Mouse (Mus musculus) midbrain, postnatal 0 days (tissue): ENCODE results near the gene Magi2. TPM values are rescaled to one million over a fixed set of nuclear protein-coding genes. Genes with fewer than 3 reads are reported as not detected.

Experiments used
- ATAC-seq: fragments of 200-750 bp; cut with Nextera tagmentation; 2 replicates; pipeline ENCODE4 v1.8.0; 2017; ENCODE audit warnings: moderate number of reproducible peaks, mild to moderate bottlenecking, moderate TSS enrichment, moderate library complexity; ENCODE audit not compliant: low FRiP score
- DNase-seq: peaks from one replicate; pipeline ENCODE4 v3.0.0-alpha.2; 2015; ENCODE audit warnings: low spot score
- H3K27ac ChIP-seq: fragments of 300-500 bp; sonication (generic); 2 replicates; pipeline ENCODE4 v1.5.1; 2014; ENCODE audit warnings: low read depth, mild to moderate bottlenecking, low read length, mixed read lengths
- H3K27me3 ChIP-seq: fragments of 300-500 bp; sonication (generic); 2 replicates; pipeline ENCODE4 v1.6.1; 2014; ENCODE audit warnings: low read length, control low read depth, mixed read lengths; ENCODE audit not compliant: insufficient read depth
- H3K36me3 ChIP-seq: fragments of 300-500 bp; sonication (generic); 2 replicates; pipeline ENCODE4 v1.6.1; 2014; ENCODE audit warnings: low read length, control low read depth, mixed read lengths; ENCODE audit not compliant: insufficient read depth
- H3K4me1 ChIP-seq: fragments of 300-500 bp; sonication (generic); 2 replicates; pipeline ENCODE4 v1.6.1; 2014; ENCODE audit warnings: mild to moderate bottlenecking, control low read depth, antibody characterized with exemption, low read length, mixed read lengths; ENCODE audit not compliant: insufficient read depth
- H3K4me2 ChIP-seq: fragments of 300-500 bp; sonication (generic); 2 replicates; pipeline ENCODE4 v1.6.1; 2014; ENCODE audit warnings: low read depth, mild to moderate bottlenecking, low read length, mixed read lengths; ENCODE audit not compliant: poor library complexity, severe bottlenecking
- H3K4me3 ChIP-seq: fragments of 300-500 bp; sonication (generic); 2 replicates; pipeline ENCODE4 v1.5.1; 2014; ENCODE audit warnings: low read depth, mild to moderate bottlenecking, low read length, moderate library complexity
- H3K9ac ChIP-seq: fragments of 300-500 bp; sonication (generic); replicated peaks from 2 replicates; pipeline ENCODE4 v1.6.1; 2014; ENCODE audit warnings: mild to moderate bottlenecking, low read length, moderate library complexity, mixed read lengths; ENCODE audit not compliant: poor library complexity, severe bottlenecking
- H3K9me3 ChIP-seq: fragments of 300-500 bp; sonication (generic); 2 replicates; pipeline ENCODE4 v1.6.1; 2016; ENCODE audit warnings: low read length, control low read depth
- CTCF ChIP-seq: IDR thresholded peaks from 2 replicates; pipeline ENCODE4 v1.5.1; 2016; ENCODE audit warnings: antibody characterized with exemption, mild to moderate bottlenecking
- WGBS: fragments of 180-500 bp; shearing (Covaris S2); extraction: QIAGEN DNeasy Blood & Tissue Kit; methylation state at CpG from one replicate; pipeline ENCODE4 v1.1.7; 2014; 5-methylcytosine and 5-hydroxymethylcytosine counted together
- polyA plus RNA-seq: library from polyadenylated mRNA; unstranded; fragments of >200 nt; fragmentation: Nextera tagmentation; extraction: Ambion mirVana; gene quantifications from 2 replicates; pipeline ENCODE4 v1.2.1, GENCODE M21; 2015
- total RNA-seq: library from RNA; depleted of rRNA; stranded (reverse); fragments of >200 nt; gene quantifications from 2 replicates; pipeline ENCODE4 v1.2.3, GENCODE M21; 2014

Gene Magi2
- total and polyA plus RNA-seq, 2 experiments from 2014 or later, result 20.0 to 59.3 TPM

GRCm38 (mm10) chr5:20582995-20583435, 1356.2 kb downstream of the Magi2 start:
- H3K9ac ChIP-seq, result no peak overlapping the region
- H3K36me3 ChIP-seq, result no peaks in the 10 kb centered on the region
- peak; percentile 56 for DNase-seq
- H3K4me1 ChIP-seq, result 0 out of 2 replicates have a peak, but pooled peaks cover 3% of the 10 kb centered on the region
- ATAC-seq, result peak; percentile 72; the same call in 1 of the 2 replicates
- no peak overlapping the region for H3K4me3 ChIP-seq
- no peaks in the 10 kb centered on the region for H3K27me3 ChIP-seq
- TF ChIP-seq CTCF, result no peak
- H3K4me2 ChIP-seq, result 0 out of 2 replicates have a peak overlapping the region, but pooled peaks have one; percentile 1
- H3K9me3 ChIP-seq, result no peaks in the 10 kb centered on the region
- WGBS, result 30% methylated on average over 10 of the region's 10 CpGs
- no peak overlapping the region for H3K27ac ChIP-seq

GRCm38 (mm10) chr5:20583639-20584038, 1356.8 kb downstream of the Magi2 start:
- no peaks in the 10 kb centered on the region for H3K9me3 ChIP-seq
- no peak overlapping the region for H3K9ac ChIP-seq
- no peaks in the 10 kb centered on the region for H3K27me3 ChIP-seq
- no peak overlapping the region for H3K4me3 ChIP-seq
- H3K4me2 ChIP-seq, result no peak overlapping the region
- WGBS, result 62% methylated on average over 3 of the region's 3 CpGs
- ATAC-seq, result no peak
- no peak overlapping the region for H3K27ac ChIP-seq
- DNase-seq, result no peak
- H3K36me3 ChIP-seq, result no peaks in the 10 kb centered on the region
- 0 out of 2 replicates have a peak, but pooled peaks cover 3% of the 10 kb centered on the region for H3K4me1 ChIP-seq
- TF ChIP-seq CTCF, result no peak

GRCm38 (mm10) chr5:20584769-20585168, 1357.9 kb downstream of the Magi2 start:
- Histone ChIP-seq H3K9ac (no peak overlapping the region), H3K4me2 (no peak overlapping the region), H3K4me1 (0 out of 2 replicates have a peak, but pooled peaks cover 3% of the 10 kb centered on the region), H3K27me3 (no peaks in the 10 kb centered on the region), H3K27ac (no peak overlapping the region), H3K4me3 (no peak overlapping the region), H3K9me3 (no peaks in the 10 kb centered on the region), H3K36me3 (no peaks in the 10 kb centered on the region)
- TF ChIP-seq CTCF, result no peak
- ATAC-seq, result no peak
- 83% methylated on average over 3 of the region's 3 CpGs for WGBS
- DNase-seq, result peak; percentile 33

- Histone ChIP-seq H3K9me3 (no peaks in the 10 kb centered on the region), H3K36me3 (no peaks in the 10 kb centered on the region), H3K4me2 (no peak overlapping the region), H3K9ac (no peak overlapping the region), H3K4me3 (no peak overlapping the region), H3K27me3 (no peaks in the 10 kb centered on the region), H3K27ac (no peak overlapping the region), H3K4me1 (no peaks in the 10 kb centered on the region)
- WGBS, result 84% methylated on average over 3 of the region's 3 CpGs
- TF ChIP-seq CTCF, result no peak
- DNase-seq, result no peak
- ATAC-seq, result no peak
Observed at GRCm38 (mm10) chr5:20589731-20590130, 1362.9 kb downstream of the Magi2 start.

- ATAC-seq (no peak), DNase-seq (no peak)
- H3K4me3 ChIP-seq, result no peak overlapping the region
- H3K4me2 ChIP-seq, result no peak overlapping the region
- no peak for TF ChIP-seq CTCF
- peaks cover 9% of the 10 kb centered on the region for H3K36me3 ChIP-seq
- no peak overlapping the region for H3K27ac ChIP-seq
- 87% methylated on average over 3 of the region's 3 CpGs for WGBS
- H3K27me3 ChIP-seq, result no peaks in the 10 kb centered on the region
- H3K9me3 ChIP-seq, result no peaks in the 10 kb centered on the region
- no peak overlapping the region for H3K9ac ChIP-seq
- no peaks in the 10 kb centered on the region for H3K4me1 ChIP-seq
Observed at GRCm38 (mm10) chr5:20598196-20598595, 1371.4 kb downstream of the Magi2 start.

GRCm38 (mm10) chr5:20603756-20604469, 1377.1 kb downstream of the Magi2 start:
- 18% methylated on average over 7 of the region's 7 CpGs for WGBS
- ATAC-seq (no peak), DNase-seq (no peak)
- no peak for TF ChIP-seq CTCF
- H3K27ac ChIP-seq, result no peak overlapping the region
- H3K9ac ChIP-seq, result no peak overlapping the region
- H3K4me1 ChIP-seq, result no peaks in the 10 kb centered on the region
- no peaks in the 10 kb centered on the region for H3K27me3 ChIP-seq
- H3K9me3 ChIP-seq, result no peaks in the 10 kb centered on the region
- H3K4me3 ChIP-seq, result no peak overlapping the region
- peaks cover 12% of the 10 kb centered on the region for H3K36me3 ChIP-seq
- no peak overlapping the region for H3K4me2 ChIP-seq
